Mouse (Mus musculus): ENCODE results near the gene Vgll4. TPM values are rescaled to one million over a fixed set of nuclear protein-coding genes. Genes with fewer than 3 reads are reported as not detected.

The Vgll4 gene
- polyA plus RNA-seq, 1 experiment from 2014 or later, result 14.7 TPM

DNA sequence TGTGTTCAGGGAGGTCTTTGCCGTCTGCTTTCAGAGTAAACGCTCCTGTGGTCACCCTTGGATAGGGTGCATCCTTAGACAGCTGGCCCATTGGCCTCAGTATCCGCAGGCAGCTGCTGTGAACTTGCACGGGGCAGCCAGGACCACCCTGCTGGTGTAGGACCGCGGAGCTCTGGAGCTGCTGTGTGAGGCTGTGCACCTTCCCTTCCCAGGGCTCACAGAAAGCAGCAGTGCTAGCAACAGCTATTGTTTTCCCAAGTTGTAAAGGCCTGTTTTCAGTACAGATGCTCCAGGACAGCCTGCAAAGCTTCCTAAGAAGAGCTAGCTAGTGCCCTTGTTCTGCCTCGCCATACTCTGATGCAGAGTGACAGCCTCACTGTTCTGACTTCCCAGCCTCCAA is 118.1 kb downstream of the Vgll4 start:
- no peak for DNase-seq
- no peak for TF ChIP-seq EP300 (IDR thresholded peaks at IDR 0.05; ENCODE audit: low read depth)
- TF ChIP-seq CTCF (IDR thresholded peaks at IDR 0.05; ENCODE audit: low read depth), result no peak
- Histone ChIP-seq H3K27me3 (ENCODE audit: insufficient read depth, low read length) (no peaks in the 10 kb centered on the region), H3K27ac (ENCODE audit: low read depth) (no peak overlapping the region), H3K9ac (replicated peaks) (no peak overlapping the region), H3K4me3 (ENCODE audit: low read depth, low read length) (no peak overlapping the region), H3K9me3 (ENCODE audit: low read length) (no peaks in the 10 kb centered on the region), H3K4me1 (ENCODE audit: insufficient read depth) (peaks cover 5% of the 10 kb centered on the region), H3K36me3 (replicated peaks; ENCODE audit: insufficient read depth, low read length) (no peaks in the 10 kb centered on the region), H3K4me2 (ENCODE audit: low read depth, low read length) (no peak overlapping the region)
- WGBS (ENCODE audit: insufficient replicate concordance), result 77% methylated on average over 7 of the region's 7 CpGs
- no peak for ATAC-seq

GRCm38 (mm10) chr6:114849787-114850186 is 120.0 kb downstream of the Vgll4 start:
- peaks cover 5% of the 10 kb centered on the region for H3K4me1 ChIP-seq (ENCODE audit: insufficient read depth)
- 58% methylated on average over 8 of the region's 8 CpGs for WGBS (ENCODE audit: insufficient replicate concordance)
- no peaks in the 10 kb centered on the region for H3K27me3 ChIP-seq (ENCODE audit: insufficient read depth, low read length)
- no peak for ATAC-seq
- H3K36me3 ChIP-seq (replicated peaks; ENCODE audit: insufficient read depth, low read length), result no peaks in the 10 kb centered on the region
- no peak for TF ChIP-seq EP300 (IDR thresholded peaks at IDR 0.05; ENCODE audit: low read depth)
- TF ChIP-seq CTCF (IDR thresholded peaks at IDR 0.05; ENCODE audit: low read depth), result no peak
- no peak for DNase-seq
- no peak overlapping the region for H3K4me2 ChIP-seq (ENCODE audit: low read depth, low read length)
- no peaks in the 10 kb centered on the region for H3K9me3 ChIP-seq (ENCODE audit: low read length)
- H3K9ac ChIP-seq (replicated peaks), result no peak overlapping the region
- H3K4me3 ChIP-seq (ENCODE audit: low read depth, low read length), result no peak overlapping the region
- no peak overlapping the region for H3K27ac ChIP-seq (ENCODE audit: low read depth)

DNA sequence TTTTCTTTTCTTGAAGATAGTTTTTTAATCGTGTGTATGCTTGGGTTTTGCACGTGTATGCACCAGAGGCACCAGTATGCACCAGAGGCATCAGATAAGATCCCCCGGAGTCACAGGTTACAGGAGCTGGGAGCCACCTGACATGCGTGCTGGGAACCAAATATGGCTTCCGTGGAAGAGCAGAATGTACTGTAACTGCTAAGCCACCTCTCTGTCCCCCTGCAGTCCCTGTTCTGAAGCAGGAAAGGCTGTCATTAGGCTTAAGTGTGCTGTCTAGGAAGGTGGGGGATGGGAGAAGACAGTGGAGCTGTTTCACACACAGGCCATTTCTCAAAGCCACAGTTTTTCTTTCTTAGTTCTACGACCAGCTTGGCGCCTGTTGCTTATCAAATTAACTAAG is 121.0 kb downstream of the Vgll4 start:
- 34% methylated on average over 7 of the region's 7 CpGs for WGBS (ENCODE audit: insufficient replicate concordance)
- Histone ChIP-seq H3K36me3 (replicated peaks; ENCODE audit: insufficient read depth, low read length) (no peaks in the 10 kb centered on the region), H3K9ac (replicated peaks) (no peak overlapping the region), H3K4me1 (ENCODE audit: insufficient read depth) (peaks cover 5% of the 10 kb centered on the region), H3K27me3 (ENCODE audit: insufficient read depth, low read length) (no peaks in the 10 kb centered on the region), H3K4me2 (ENCODE audit: low read depth, low read length) (no peak overlapping the region), H3K9me3 (ENCODE audit: low read length) (no peaks in the 10 kb centered on the region), H3K4me3 (ENCODE audit: low read depth, low read length) (no peak overlapping the region), H3K27ac (ENCODE audit: low read depth) (no peak overlapping the region)
- TF ChIP-seq EP300 (IDR thresholded peaks at IDR 0.05; ENCODE audit: low read depth) (no peak), CTCF (IDR thresholded peaks at IDR 0.05; ENCODE audit: low read depth) (no peak)
- ATAC-seq, result no peak
- no peak for DNase-seq

- DNase-seq (no peak), ATAC-seq (no peak)
- Histone ChIP-seq H3K9ac (replicated peaks) (no peak overlapping the region), H3K27me3 (ENCODE audit: insufficient read depth, low read length) (no peaks in the 10 kb centered on the region), H3K4me3 (ENCODE audit: low read depth, low read length) (no peak overlapping the region), H3K36me3 (replicated peaks; ENCODE audit: insufficient read depth, low read length) (no peaks in the 10 kb centered on the region), H3K27ac (ENCODE audit: low read depth) (no peak overlapping the region), H3K9me3 (ENCODE audit: low read length) (no peaks in the 10 kb centered on the region), H3K4me2 (ENCODE audit: low read depth, low read length) (no peak overlapping the region), H3K4me1 (ENCODE audit: insufficient read depth) (peaks cover 5% of the 10 kb centered on the region)
- WGBS (ENCODE audit: insufficient replicate concordance), result 68% methylated on average over 12 of the region's 12 CpGs
- no peak for TF ChIP-seq EP300 (IDR thresholded peaks at IDR 0.05; ENCODE audit: low read depth)
- no peak for TF ChIP-seq CTCF (IDR thresholded peaks at IDR 0.05; ENCODE audit: low read depth)
Observed at GRCm38 (mm10) chr6:114847582-114848174, 122.1 kb downstream of the Vgll4 start.

DNA sequence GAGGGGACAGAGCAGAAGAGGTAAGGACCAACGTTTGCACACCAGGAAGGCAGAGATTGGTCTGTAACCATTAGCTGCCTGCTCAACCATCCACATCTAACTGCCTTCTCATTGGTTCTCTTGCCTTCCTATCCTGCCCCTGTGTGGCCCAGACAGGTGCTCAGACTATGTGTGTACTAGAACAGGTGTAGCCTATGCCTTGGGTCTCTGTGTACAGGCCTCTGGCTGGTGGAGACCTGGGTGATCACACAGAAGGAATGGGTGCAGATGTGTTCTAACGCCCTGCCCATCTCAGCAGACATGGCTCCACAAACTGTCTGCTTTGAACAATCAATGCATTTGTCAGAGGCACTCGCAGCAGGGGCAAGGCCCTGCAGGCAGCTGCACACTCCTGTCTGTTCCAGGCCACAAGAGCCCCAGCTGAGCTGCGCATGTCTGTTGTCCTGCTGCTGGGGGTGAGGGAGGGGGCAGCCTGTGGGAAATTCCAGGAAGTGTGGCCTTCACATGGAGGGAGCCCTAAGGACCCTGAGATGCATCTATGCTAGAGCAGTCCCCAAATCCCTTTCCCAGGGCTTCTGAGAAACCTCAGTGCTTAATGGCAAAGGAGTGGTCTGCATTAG is 123.5 kb downstream of the Vgll4 start:
- ATAC-seq (no peak), DNase-seq (no peak)
- TF ChIP-seq CTCF (IDR thresholded peaks at IDR 0.05; ENCODE audit: low read depth) (no peak), EP300 (IDR thresholded peaks at IDR 0.05; ENCODE audit: low read depth) (no peak)
- Histone ChIP-seq H3K27ac (ENCODE audit: low read depth) (no peak overlapping the region), H3K4me3 (ENCODE audit: low read depth, low read length) (no peak overlapping the region), H3K27me3 (ENCODE audit: insufficient read depth, low read length) (no peaks in the 10 kb centered on the region), H3K9me3 (ENCODE audit: low read length) (no peaks in the 10 kb centered on the region), H3K36me3 (replicated peaks; ENCODE audit: insufficient read depth, low read length) (no peaks in the 10 kb centered on the region), H3K9ac (replicated peaks) (no peak overlapping the region), H3K4me1 (ENCODE audit: insufficient read depth) (peaks cover 5% of the 10 kb centered on the region), H3K4me2 (ENCODE audit: low read depth, low read length) (no peak overlapping the region)
- WGBS (ENCODE audit: insufficient replicate concordance), result 67% methylated on average over 4 of the region's 4 CpGs

DNA sequence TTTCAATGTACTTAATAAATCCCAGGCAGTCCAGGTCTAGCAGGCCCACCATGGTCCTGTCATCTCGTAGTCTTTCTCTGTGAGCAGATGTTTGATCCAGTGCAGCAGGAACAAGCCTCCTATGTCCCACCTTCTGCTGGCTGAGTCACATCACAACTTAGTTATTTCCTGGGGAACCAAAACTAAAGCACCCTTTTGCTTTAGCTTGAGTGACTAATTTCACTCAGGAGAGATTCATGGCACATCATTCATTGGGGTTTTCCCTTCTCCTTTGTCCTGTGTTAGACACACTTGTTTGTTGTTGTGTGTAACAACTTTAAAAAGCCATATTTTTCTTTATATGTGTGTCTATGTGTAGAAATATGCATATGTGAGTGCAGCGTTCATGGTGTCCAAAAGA is 126.9 kb downstream of the Vgll4 start:
- 85% methylated on average over 2 of the region's 2 CpGs for WGBS (ENCODE audit: insufficient replicate concordance)
- no peaks in the 10 kb centered on the region; the same call in 1 of the 2 replicates for H3K4me1 ChIP-seq (ENCODE audit: insufficient read depth)
- no peak for DNase-seq
- no peak overlapping the region for H3K4me2 ChIP-seq (ENCODE audit: low read depth, low read length)
- no peaks in the 10 kb centered on the region for H3K27me3 ChIP-seq (ENCODE audit: insufficient read depth, low read length)
- H3K9me3 ChIP-seq (ENCODE audit: low read length), result no peaks in the 10 kb centered on the region
- ATAC-seq, result no peak
- no peak overlapping the region for H3K4me3 ChIP-seq (ENCODE audit: low read depth, low read length)
- no peak overlapping the region for H3K27ac ChIP-seq (ENCODE audit: low read depth)
- no peaks in the 10 kb centered on the region for H3K36me3 ChIP-seq (replicated peaks; ENCODE audit: insufficient read depth, low read length)
- TF ChIP-seq EP300 (IDR thresholded peaks at IDR 0.05; ENCODE audit: low read depth) (no peak), CTCF (IDR thresholded peaks at IDR 0.05; ENCODE audit: low read depth) (no peak)
- no peak overlapping the region for H3K9ac ChIP-seq (replicated peaks)
